Mouse (Mus musculus): Measurements from ENCODE around the gene Ank3.

Gene Ank3

GRCm38 (mm10) chr10:69414888-69415287, 16.3 kb downstream of the Ank3 start:
- no peak for DNase-seq (ENCODE audit: low read depth, low spot score)

- DNase-seq (ENCODE audit: low read depth, low spot score) = no peak
Measured at GRCm38 (mm10) chr10:69418716-69419115, 20.1 kb downstream of the Ank3 start.

- DNase-seq (ENCODE audit: low read depth, low spot score) = no peak
Measured at GRCm38 (mm10) chr10:69420306-69420705, 21.7 kb downstream of the Ank3 start.

GRCm38 (mm10) chr10:69424051-69424450, 25.5 kb downstream of the Ank3 start:
- DNase-seq (ENCODE audit: low read depth, low spot score) = no peak

GRCm38 (mm10) chr10:69430138-69430537, 31.6 kb downstream of the Ank3 start:
- no peak for DNase-seq (ENCODE audit: low read depth, low spot score)

- DNase-seq (ENCODE audit: low read depth, low spot score) = no peak
Measured at GRCm38 (mm10) chr10:69431101-69431500, 32.5 kb downstream of the Ank3 start.

- DNase-seq (ENCODE audit: low read depth, low spot score) = no peak
Measured at GRCm38 (mm10) chr10:69435213-69435612, 36.6 kb downstream of the Ank3 start.

GRCm38 (mm10) chr10:69439449-69439848, 40.9 kb downstream of the Ank3 start:
- no peak for DNase-seq (ENCODE audit: low read depth, low spot score)

- DNase-seq (ENCODE audit: low read depth, low spot score) = no peak
Measured at GRCm38 (mm10) chr10:69444546-69444945, 46.0 kb downstream of the Ank3 start.

- no peak for DNase-seq (ENCODE audit: low read depth, low spot score)
Measured at GRCm38 (mm10) chr10:69445951-69446350, 47.4 kb downstream of the Ank3 start.

GRCm38 (mm10) chr10:69446566-69446965, 48.0 kb downstream of the Ank3 start:
- DNase-seq (ENCODE audit: low read depth, low spot score) = no peak

GRCm38 (mm10) chr10:69447308-69447707, 48.7 kb downstream of the Ank3 start:
- no peak for DNase-seq (ENCODE audit: low read depth, low spot score)

- no peak for DNase-seq (ENCODE audit: low read depth, low spot score)
Measured at GRCm38 (mm10) chr10:69448174-69448573, 49.6 kb downstream of the Ank3 start.

GRCm38 (mm10) chr10:69451006-69451405, 52.4 kb downstream of the Ank3 start:
- no peak for DNase-seq (ENCODE audit: low read depth, low spot score)

GRCm38 (mm10) chr10:69452180-69452977, 53.8 kb downstream of the Ank3 start:
- DNase-seq (ENCODE audit: low read depth, low spot score) = no peak

GRCm38 (mm10) chr10:69453531-69453930, 55.0 kb downstream of the Ank3 start:
- DNase-seq (ENCODE audit: low read depth, low spot score) = no peak

- DNase-seq (ENCODE audit: low read depth, low spot score) = no peak
Measured at GRCm38 (mm10) chr10:69454480-69454879, 55.9 kb downstream of the Ank3 start.

- no peak for DNase-seq (ENCODE audit: low read depth, low spot score)
Measured at GRCm38 (mm10) chr10:69464826-69465225, 66.3 kb downstream of the Ank3 start.

- DNase-seq (ENCODE audit: low read depth, low spot score) = no peak
Measured at GRCm38 (mm10) chr10:69465558-69466200, 67.1 kb downstream of the Ank3 start.

GRCm38 (mm10) chr10:69466201-69466585, 67.6 kb downstream of the Ank3 start:
- no peak for DNase-seq (ENCODE audit: low read depth, low spot score)

- DNase-seq (ENCODE audit: low read depth, low spot score) = no peak
Measured at GRCm38 (mm10) chr10:69466586-69466985, 68.0 kb downstream of the Ank3 start.

- no peak for DNase-seq (ENCODE audit: low read depth, low spot score)
Measured at GRCm38 (mm10) chr10:69467182-69467581, 68.6 kb downstream of the Ank3 start.

GRCm38 (mm10) chr10:69471841-69472240, 73.3 kb downstream of the Ank3 start:
- DNase-seq (ENCODE audit: low read depth, low spot score) = no peak

Data from CD4-positive helper T cell, adult 2 months (primary cell).